Mouse (Mus musculus) limb, embryonic 15.5 days (tissue): Measurements from ENCODE around the gene Mindy2. TPM values are rescaled to one million over a fixed set of nuclear protein-coding genes. Genes with fewer than 3 reads are reported as not detected.

Source experiments
- ATAC-seq: fragments of 200-750 bp; cut with Nextera tagmentation; 2 replicates; pipeline ENCODE4 v1.8.0; 2017; ENCODE audit warnings: low read depth, moderate TSS enrichment; ENCODE audit not compliant: insufficient number of reproducible peaks, low FRiP score, low TSS enrichment
- H3K27ac ChIP-seq: fragments of 300-500 bp; sonication (generic); 2 replicates; pipeline ENCODE4 v1.5.1; 2015; ENCODE audit warnings: moderate library complexity, mild to moderate bottlenecking, inconsistent platforms
- H3K27me3 ChIP-seq: fragments of 300-500 bp; sonication (generic); 2 replicates; pipeline ENCODE4 v1.6.1; 2015; ENCODE audit warnings: inconsistent platforms
- H3K36me3 ChIP-seq: fragments of 300-500 bp; sonication (generic); 2 replicates; pipeline ENCODE4 v1.6.1; 2015; ENCODE audit warnings: inconsistent platforms
- H3K4me1 ChIP-seq: fragments of 300-500 bp; sonication (generic); 2 replicates; pipeline ENCODE4 v1.6.1; 2015; ENCODE audit warnings: inconsistent platforms
- H3K4me2 ChIP-seq: fragments of 300-500 bp; sonication (generic); 2 replicates; pipeline ENCODE4 v1.6.1; 2015; ENCODE audit warnings: mild to moderate bottlenecking, inconsistent platforms
- H3K4me3 ChIP-seq: fragments of 300-500 bp; sonication (generic); 2 replicates; pipeline ENCODE4 v1.5.1; 2015; ENCODE audit warnings: mild to moderate bottlenecking, inconsistent platforms
- H3K9ac ChIP-seq: fragments of 300-500 bp; sonication (generic); 2 replicates; pipeline ENCODE4 v1.6.1; 2015; ENCODE audit warnings: inconsistent platforms
- H3K9me3 ChIP-seq: fragments of 300-500 bp; sonication (generic); 2 replicates; pipeline ENCODE4 v1.6.1; 2016; ENCODE audit warnings: inconsistent platforms
- WGBS: fragments of 180-500 bp; shearing (Covaris S2); methylation state at CpG from one replicate; pipeline ENCODE4 v1.1.7; 2015; 5-methylcytosine and 5-hydroxymethylcytosine counted together
- polyA plus RNA-seq: library from polyadenylated mRNA; unstranded; fragments of >200 nt; fragmentation: Nextera tagmentation; extraction: Ambion mirVana; gene quantifications from 2 replicates; pipeline ENCODE4 v1.2.1, GENCODE M21; 2015

Mindy2 gene
- polyA plus RNA-seq, 1 experiment from 2014 or later = 13.3 TPM

DNA sequence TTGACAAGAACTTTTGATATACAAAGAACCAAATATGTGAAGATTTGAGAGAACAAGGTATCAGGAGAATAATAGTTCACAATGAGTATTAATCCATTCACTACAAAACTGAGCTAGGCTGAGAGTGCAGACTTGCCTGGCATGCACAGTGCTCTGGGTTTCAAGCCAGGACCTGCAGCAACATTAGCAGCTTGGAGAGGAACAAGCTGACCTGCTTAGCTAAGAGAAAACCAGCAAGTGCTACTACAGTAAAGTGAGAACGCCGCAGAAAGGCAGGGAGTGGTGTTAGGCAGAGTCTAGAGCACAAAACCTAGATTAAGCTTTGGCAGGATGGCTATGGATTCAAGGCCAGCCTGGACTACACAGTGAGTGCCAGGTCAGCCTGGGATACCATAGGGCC is 27.3 kb downstream of the Mindy2 start:
- Histone ChIP-seq H3K4me3 (no peak overlapping the region), H3K27ac (no peak overlapping the region), H3K4me2 (no peak overlapping the region), H3K36me3 (peaks cover 4% of the 10 kb centered on the region; the same call in 1 of the 2 replicates), H3K9me3 (no peaks in the 10 kb centered on the region), H3K27me3 (no peaks in the 10 kb centered on the region), H3K4me1 (peaks cover 3% of the 10 kb centered on the region; the same call in 1 of the 2 replicates), H3K9ac (no peak overlapping the region)
- no peak for ATAC-seq
- 66% methylated on average over 2 of the region's 2 CpGs for WGBS

DNA sequence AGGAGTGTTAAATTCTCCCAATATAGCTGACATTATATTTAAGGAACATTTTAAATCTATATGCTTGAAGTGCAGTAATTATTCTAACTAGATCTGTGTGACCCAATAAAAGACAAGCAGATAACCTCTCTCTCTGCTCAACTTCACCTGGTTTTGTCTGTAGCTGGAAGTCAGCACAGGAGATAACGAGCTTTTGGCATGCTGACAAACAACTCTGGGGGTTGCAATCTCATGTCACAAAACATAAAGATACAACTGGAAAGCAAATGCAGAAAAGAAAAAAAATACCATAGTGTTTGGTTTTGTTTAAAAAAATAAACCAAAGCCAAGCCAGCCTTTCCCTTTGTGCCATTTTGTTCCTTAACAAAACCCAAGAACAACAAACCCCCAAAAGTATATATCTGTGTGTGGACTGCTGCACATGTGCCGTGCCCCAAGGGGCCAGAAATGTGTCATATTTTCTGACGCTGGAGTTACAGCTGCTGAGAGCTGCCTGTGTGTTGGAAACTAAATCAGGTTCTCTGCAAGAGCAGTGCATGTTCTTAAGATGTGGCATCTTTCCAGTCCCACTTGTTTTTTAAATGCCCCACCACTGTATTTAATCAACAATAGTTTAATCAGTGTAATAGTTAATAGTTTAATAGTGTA is 45.8 kb downstream of the Mindy2 start:
- no peak overlapping the region for H3K9ac ChIP-seq
- H3K36me3 ChIP-seq = peaks cover 20% of the 10 kb centered on the region; the same call in 1 of the 2 replicates
- H3K27me3 ChIP-seq = no peaks in the 10 kb centered on the region
- 34% methylated on average over 3 of the region's 3 CpGs for WGBS
- no peak overlapping the region for H3K4me3 ChIP-seq
- H3K9me3 ChIP-seq = no peaks in the 10 kb centered on the region
- no peaks in the 10 kb centered on the region for H3K4me1 ChIP-seq
- no peak overlapping the region for H3K4me2 ChIP-seq
- H3K27ac ChIP-seq = no peak overlapping the region
- no peak for ATAC-seq

DNA sequence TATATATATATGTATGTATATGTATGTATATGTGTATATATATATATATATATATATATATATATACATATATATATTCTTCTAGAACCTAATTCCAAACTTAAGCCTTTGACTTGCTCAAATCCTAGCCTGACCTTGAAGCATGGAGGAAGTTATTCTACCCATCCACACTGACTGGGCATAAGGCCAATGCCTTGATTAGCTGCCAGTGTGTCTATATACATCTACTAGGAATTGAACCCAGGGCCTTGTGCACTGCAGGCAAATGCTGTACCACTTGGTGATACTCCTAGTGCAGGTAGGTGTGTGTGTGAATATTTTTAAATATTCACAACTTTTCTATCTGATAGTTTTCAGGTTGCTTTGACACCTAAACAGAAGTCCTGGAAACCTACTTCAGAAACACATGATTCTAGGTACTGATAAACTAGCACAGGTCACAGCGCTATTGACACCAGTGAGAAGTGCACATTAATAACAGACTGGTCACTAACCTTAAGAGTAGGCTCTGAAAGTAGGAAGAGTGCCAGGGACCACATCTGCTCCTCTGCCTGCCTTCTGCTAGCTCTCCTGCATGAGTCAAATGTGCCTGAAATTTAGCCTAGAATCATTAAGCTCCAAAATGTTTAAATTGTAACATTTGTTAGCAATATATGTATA is 54.7 kb downstream of the Mindy2 start:
- no peak for ATAC-seq
- Histone ChIP-seq H3K9me3 (no peaks in the 10 kb centered on the region), H3K4me1 (no peaks in the 10 kb centered on the region), H3K27ac (no peak overlapping the region), H3K9ac (no peak overlapping the region), H3K4me3 (no peak overlapping the region), H3K36me3 (peaks cover 25% of the 10 kb centered on the region), H3K27me3 (no peaks in the 10 kb centered on the region), H3K4me2 (no peak overlapping the region)
- 91% methylated on average over 1 of the region's 1 CpGs for WGBS

DNA sequence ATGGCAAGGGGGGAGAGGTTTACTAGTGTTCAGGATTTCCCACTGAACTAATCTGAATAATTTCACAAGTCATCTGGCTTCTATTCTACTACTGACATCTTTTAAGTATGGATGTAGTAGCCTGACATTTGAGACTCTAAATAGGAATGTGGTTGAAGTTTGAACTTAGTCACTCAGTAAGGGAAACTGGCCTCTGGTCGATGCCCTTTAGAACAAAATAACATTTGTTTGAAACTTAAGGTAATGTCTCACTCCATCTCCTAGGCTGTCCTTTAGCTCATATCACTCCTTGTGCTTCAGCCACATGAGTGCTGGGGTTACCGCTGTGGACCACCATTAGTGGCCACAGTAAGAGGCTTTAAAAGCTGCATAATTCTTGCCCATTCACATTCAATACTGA is 58.7 kb downstream of the Mindy2 start:
- WGBS = 93% methylated on average over 2 of the region's 2 CpGs
- H3K9ac ChIP-seq = no peak overlapping the region

DNA sequence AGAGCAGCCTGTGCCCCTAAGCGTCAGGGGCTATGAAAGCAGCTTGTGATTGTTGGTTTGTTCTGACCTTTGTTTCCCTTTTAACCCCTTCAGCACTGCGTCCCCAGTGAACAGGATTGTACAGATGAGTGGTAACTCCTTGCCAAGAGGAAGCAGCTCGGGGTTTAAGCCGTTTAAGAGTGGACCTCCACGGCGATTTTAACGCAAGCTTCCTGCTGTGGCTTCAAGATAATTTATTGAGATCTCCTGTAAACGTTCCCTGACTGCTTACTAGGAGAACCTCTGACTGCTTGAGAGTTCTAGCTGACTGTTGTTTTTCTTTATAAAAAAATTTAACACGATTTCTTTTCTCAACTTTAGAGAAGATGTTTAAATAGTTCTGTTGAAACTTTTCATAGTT is 65.5 kb downstream of the Mindy2 start:
- H3K4me2 ChIP-seq = no peak overlapping the region
- H3K36me3 ChIP-seq = peaks cover 73% of the 10 kb centered on the region
- no peaks in the 10 kb centered on the region for H3K27me3 ChIP-seq
- 41% methylated on average over 9 of the region's 9 CpGs for WGBS
- no peak overlapping the region for H3K4me3 ChIP-seq
- no peak overlapping the region for H3K9ac ChIP-seq
- no peak overlapping the region for H3K27ac ChIP-seq
- no peaks in the 10 kb centered on the region for H3K4me1 ChIP-seq
- no peak for ATAC-seq
- H3K9me3 ChIP-seq = no peaks in the 10 kb centered on the region

More for the DNA sequence above, 58.7 kb downstream of the Mindy2 start:
- ATAC-seq = no peak
- H3K4me2 ChIP-seq = no peak overlapping the region
- no peaks in the 10 kb centered on the region for H3K4me1 ChIP-seq
- H3K4me3 ChIP-seq = no peak overlapping the region
- H3K36me3 ChIP-seq = peaks cover 20% of the 10 kb centered on the region
- no peak overlapping the region for H3K27ac ChIP-seq
- H3K27me3 ChIP-seq = no peaks in the 10 kb centered on the region
- H3K9me3 ChIP-seq = no peaks in the 10 kb centered on the region

DNA sequence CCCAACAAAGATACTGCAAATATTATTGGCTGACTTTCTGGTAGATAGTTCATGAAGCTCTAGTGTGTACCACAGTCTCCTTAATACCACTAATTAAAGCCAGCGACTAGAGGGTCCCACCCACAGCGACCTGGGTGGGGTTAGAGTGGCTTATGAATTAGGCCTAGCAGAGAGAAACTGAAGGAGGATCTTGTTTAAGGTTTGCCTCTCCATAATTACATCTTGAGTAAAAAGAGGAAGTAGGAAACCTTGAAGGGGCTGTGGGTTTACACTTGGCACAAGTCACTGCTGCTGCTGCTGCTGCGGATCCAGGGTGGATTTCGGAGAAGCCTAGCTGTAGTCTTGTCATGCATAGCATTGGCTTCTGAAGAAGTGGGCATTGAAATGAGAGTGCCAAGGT is 66.2 kb downstream of the Mindy2 start:
- WGBS = 79% methylated on average over 4 of the region's 4 CpGs
- Histone ChIP-seq H3K36me3 (peaks cover 80% of the 10 kb centered on the region), H3K9me3 (no peaks in the 10 kb centered on the region), H3K9ac (no peak overlapping the region), H3K4me2 (no peak overlapping the region), H3K4me3 (no peak overlapping the region), H3K27me3 (no peaks in the 10 kb centered on the region), H3K4me1 (no peaks in the 10 kb centered on the region), H3K27ac (no peak overlapping the region)
- no peak for ATAC-seq

DNA sequence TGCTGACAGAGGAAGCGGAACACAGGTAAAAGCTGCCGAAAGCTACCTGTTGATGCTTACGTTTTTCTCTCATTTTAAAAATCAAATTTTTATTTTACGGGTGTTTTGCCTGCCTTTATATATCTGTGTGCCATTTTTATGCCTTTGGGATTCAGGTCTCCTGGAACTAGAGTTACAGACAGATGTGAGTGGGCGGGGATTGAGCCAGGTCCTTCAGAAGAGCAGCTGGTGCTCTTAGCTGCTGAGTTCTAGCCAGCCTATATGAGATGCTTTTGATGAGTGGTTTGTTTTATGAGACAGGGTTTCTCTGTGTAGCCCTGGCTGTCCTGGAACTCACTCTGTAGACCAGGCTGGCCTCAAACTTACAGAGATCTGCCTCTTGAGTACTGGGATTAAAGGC is 69.8 kb downstream of the Mindy2 start:
- Histone ChIP-seq H3K4me3 (no peak overlapping the region), H3K36me3 (peaks cover 81% of the 10 kb centered on the region), H3K9me3 (no peaks in the 10 kb centered on the region), H3K4me2 (no peak overlapping the region), H3K27ac (no peak overlapping the region), H3K9ac (no peak overlapping the region), H3K27me3 (no peaks in the 10 kb centered on the region), H3K4me1 (no peaks in the 10 kb centered on the region)
- 86% methylated on average over 5 of the region's 5 CpGs for WGBS
- no peak for ATAC-seq

DNA sequence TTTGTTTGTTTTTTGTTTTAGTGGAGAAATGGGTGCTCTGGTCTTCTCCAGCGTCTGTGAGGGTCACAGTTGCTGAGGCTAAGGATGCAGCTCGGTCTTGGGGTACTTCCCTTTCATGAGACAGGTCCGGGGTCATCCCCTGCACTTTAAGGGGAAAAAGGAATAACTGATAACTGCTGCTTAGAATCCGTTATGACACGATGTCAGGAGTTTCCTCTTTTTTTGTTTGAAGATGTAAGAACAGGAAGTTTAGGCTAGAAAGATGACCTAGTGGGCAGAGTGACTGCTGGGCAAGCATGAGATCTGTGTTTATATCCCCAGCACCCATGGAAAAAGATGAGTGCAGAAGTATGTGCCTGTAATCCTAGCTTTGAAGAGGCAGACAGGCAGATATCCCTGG is 71.8 kb downstream of the Mindy2 start:
- Histone ChIP-seq H3K4me2 (no peak overlapping the region), H3K36me3 (peaks cover 80% of the 10 kb centered on the region), H3K9me3 (no peaks in the 10 kb centered on the region), H3K4me1 (no peaks in the 10 kb centered on the region), H3K9ac (no peak overlapping the region), H3K27me3 (no peaks in the 10 kb centered on the region), H3K4me3 (no peak overlapping the region), H3K27ac (no peak overlapping the region)
- WGBS = 83% methylated on average over 5 of the region's 5 CpGs
- ATAC-seq = no peak

DNA sequence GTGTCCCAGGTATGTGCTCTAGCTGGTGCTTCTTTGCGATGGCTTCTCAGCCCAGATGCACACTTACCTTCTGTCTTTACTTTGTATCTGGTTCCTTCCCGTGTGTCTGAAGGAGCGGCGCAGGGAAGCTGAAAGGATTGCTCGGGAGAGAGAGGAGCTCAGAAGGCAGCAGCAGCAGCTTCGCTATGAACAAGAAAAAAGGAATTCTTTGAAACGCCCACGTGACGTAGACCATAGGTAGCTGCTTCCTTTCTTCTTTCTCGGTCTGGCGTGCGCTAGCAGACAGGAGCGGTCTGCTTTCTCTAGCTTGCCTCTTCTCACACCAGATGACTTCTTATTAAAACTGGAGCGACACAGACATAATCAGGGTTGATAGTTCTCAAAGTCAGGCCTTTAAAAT is 72.3 kb downstream of the Mindy2 start:
- peaks cover 81% of the 10 kb centered on the region for H3K36me3 ChIP-seq
- ATAC-seq = no peak
- H3K4me1 ChIP-seq = no peaks in the 10 kb centered on the region
- H3K9me3 ChIP-seq = no peaks in the 10 kb centered on the region
- no peaks in the 10 kb centered on the region for H3K27me3 ChIP-seq
- H3K9ac ChIP-seq = no peak overlapping the region
- 93% methylated on average over 14 of the region's 14 CpGs for WGBS
- no peak overlapping the region for H3K4me3 ChIP-seq
- no peak overlapping the region for H3K4me2 ChIP-seq
- no peak overlapping the region for H3K27ac ChIP-seq

DNA sequence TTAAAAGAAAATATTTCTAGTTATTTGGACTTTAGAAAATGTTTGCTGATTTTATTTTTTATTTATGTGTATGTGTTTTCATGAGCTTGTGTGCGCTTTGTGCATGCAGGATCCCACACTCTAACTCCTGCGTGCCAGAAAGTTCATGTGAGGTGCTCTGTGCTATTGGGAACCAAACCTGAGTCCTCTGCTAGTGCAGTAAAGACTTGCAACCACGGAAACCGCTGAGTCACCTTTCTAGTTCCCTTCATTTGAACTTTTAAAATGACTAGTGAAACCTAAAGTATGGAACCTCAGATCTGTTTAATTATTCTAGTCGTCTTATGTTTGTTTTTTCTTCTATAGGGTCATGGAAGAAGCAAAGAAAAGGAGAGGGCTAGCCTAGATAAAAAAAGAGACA is 76.0 kb downstream of the Mindy2 start:
- Histone ChIP-seq H3K4me2 (no peak overlapping the region), H3K9ac (no peak overlapping the region), H3K27me3 (no peaks in the 10 kb centered on the region), H3K27ac (no peak overlapping the region), H3K36me3 (peaks cover 65% of the 10 kb centered on the region), H3K4me1 (no peaks in the 10 kb centered on the region), H3K4me3 (no peak overlapping the region), H3K9me3 (no peaks in the 10 kb centered on the region)
- no peak for ATAC-seq
- WGBS = 87% methylated on average over 5 of the region's 5 CpGs

DNA sequence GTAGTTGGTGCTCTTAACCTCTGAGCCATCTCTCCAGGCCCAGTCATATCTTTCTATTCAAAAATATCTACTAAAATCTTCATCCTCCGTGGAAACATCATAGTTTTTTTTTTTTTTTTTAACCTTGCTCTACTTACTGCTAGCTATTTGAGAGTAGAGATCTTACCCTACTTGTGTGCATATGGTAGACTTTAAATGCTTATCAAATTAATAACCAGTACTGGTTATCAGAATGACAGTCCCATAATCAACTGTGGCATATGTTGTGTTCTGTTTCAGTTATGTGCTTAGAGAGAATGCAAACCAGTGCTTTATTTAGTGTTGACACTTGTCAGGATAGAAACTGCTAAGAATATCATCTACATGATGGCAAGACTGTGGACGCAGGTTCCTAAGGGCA is 78.9 kb downstream of the Mindy2 start:
- Histone ChIP-seq H3K9ac (no peak overlapping the region), H3K4me3 (no peak overlapping the region), H3K4me2 (no peak overlapping the region), H3K4me1 (no peaks in the 10 kb centered on the region), H3K9me3 (no peaks in the 10 kb centered on the region), H3K27ac (no peak overlapping the region), H3K27me3 (no peaks in the 10 kb centered on the region), H3K36me3 (peaks cover 59% of the 10 kb centered on the region)
- WGBS = 90% methylated on average over 2 of the region's 2 CpGs
- no peak for ATAC-seq

DNA sequence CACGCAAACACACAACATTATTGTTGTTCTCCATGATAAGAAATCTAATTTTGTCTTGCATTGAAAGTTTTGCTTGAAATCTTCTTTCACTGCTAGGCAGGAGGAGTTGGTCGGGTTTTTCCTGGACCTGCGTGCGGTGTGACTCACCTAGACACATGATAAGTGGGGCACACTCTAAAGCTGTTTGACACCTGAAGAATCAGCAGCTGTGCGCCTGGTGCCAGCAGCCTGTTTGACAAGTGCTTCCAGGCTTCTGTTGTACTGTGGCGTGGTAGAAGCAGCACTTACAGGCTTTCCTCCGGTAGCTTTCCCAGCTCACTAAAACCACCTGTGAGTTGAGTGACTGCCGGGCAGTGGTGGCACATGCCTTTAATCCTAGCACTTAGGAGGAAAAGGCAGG is 86.6 kb downstream of the Mindy2 start:
- 83% methylated on average over 8 of the region's 8 CpGs for WGBS
- H3K36me3 ChIP-seq = peaks cover 20% of the 10 kb centered on the region
- H3K9ac ChIP-seq = no peak overlapping the region
- no peaks in the 10 kb centered on the region for H3K9me3 ChIP-seq
- no peaks in the 10 kb centered on the region for H3K4me1 ChIP-seq
- H3K4me3 ChIP-seq = no peak overlapping the region
- no peaks in the 10 kb centered on the region for H3K27me3 ChIP-seq
- ATAC-seq = no peak
- H3K4me2 ChIP-seq = no peak overlapping the region
- no peak overlapping the region; the same call in 1 of the 2 replicates for H3K27ac ChIP-seq
